Mouse (Mus musculus) intestine, embryonic 15.5 days (tissue): ENCODE measurements at regions not wholly inside any gene's neighbourhood (a gene's known extent, or its start where the extent isn't known, plus 50 kb on each side); places are given as distances from the start of the nearest gene placed in this dataset.
A peak's percentile ranks its signal among the peaks of the same experiment; 100 is the strongest.

Experiments used
- ATAC-seq: fragments of 200-750 bp; cut with Nextera tagmentation; 2 replicates; pipeline ENCODE4 v1.8.0; 2017; ENCODE audit warnings: moderate TSS enrichment, moderate library complexity
- H3K27ac ChIP-seq: fragments of 300-500 bp; sonication (generic); 2 replicates; pipeline ENCODE4 v1.5.1; 2015; ENCODE audit warnings: mild to moderate bottlenecking, inconsistent platforms
- H3K27me3 ChIP-seq: fragments of 300-500 bp; sonication (generic); replicated peaks from 2 replicates; pipeline ENCODE4 v1.6.1; 2015; ENCODE audit warnings: inconsistent platforms
- H3K36me3 ChIP-seq: fragments of 300-500 bp; sonication (generic); 2 replicates; pipeline ENCODE4 v1.6.1; 2015; ENCODE audit warnings: inconsistent platforms
- H3K4me1 ChIP-seq: fragments of 300-500 bp; sonication (generic); replicated peaks from 2 replicates; pipeline ENCODE4 v1.6.1; 2015; ENCODE audit warnings: inconsistent platforms
- H3K4me2 ChIP-seq: fragments of 300-500 bp; sonication (generic); replicated peaks from 2 replicates; pipeline ENCODE4 v1.6.1; 2015; ENCODE audit warnings: mild to moderate bottlenecking, inconsistent platforms
- H3K4me3 ChIP-seq: fragments of 300-500 bp; sonication (generic); replicated peaks from 2 replicates; pipeline ENCODE4 v1.5.1; 2015; ENCODE audit warnings: inconsistent platforms
- H3K9ac ChIP-seq: fragments of 300-500 bp; sonication (generic); 2 replicates; pipeline ENCODE4 v1.6.1; 2015; ENCODE audit warnings: inconsistent platforms
- H3K9me3 ChIP-seq: fragments of 300-500 bp; sonication (generic); 2 replicates; pipeline ENCODE4 v1.6.1; 2016; ENCODE audit warnings: inconsistent platforms
- WGBS: fragments of 180-500 bp; shearing (Covaris S2); methylation state at CpG from one replicate; pipeline ENCODE4 v1.1.7; 2015; 5-methylcytosine and 5-hydroxymethylcytosine counted together

DNA sequence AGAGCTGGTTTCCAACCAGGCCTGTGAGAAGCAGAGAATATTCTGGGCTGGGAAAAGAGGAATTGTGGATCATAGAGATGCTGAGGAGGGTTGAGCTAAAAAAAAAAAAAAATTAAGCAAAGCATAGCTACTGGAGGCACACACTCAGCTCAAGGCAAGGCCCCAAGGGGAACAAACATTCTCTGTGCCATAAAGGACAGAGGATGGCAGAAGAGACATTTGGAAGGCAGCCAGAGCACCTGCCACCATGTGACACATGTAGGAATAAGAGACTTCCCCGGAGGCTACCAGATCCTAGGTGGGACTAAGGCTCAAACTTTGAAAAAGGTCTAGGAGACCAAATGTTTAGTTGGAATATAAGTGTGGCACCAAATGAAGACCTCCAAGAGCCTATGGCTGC is 96.4 kb upstream of the Gm26657 start:
- H3K4me2 ChIP-seq, result no peak overlapping the region
- 80% methylated on average over 1 of the region's 1 CpGs for WGBS

GRCm38 (mm10) chr4:56639709-56640108 is 100.2 kb upstream of the Gm26657 start:
- Histone ChIP-seq H3K4me1 (0 out of 2 replicates have a peak, but pooled peaks cover 4% of the 10 kb centered on the region), H3K9me3 (no peaks in the 10 kb centered on the region), H3K4me3 (no peak overlapping the region), H3K36me3 (no peaks in the 10 kb centered on the region), H3K27me3 (no peaks in the 10 kb centered on the region), H3K9ac (no peak overlapping the region), H3K27ac (no peak overlapping the region), H3K4me2 (no peak overlapping the region)
- ATAC-seq, result 0 out of 2 replicates have a peak, but pooled peaks have one; percentile 39
- WGBS, result 36% methylated on average over 4 of the region's 4 CpGs

More for the DNA sequence above, 96.4 kb upstream of the Gm26657 start:
- no peak overlapping the region for H3K9ac ChIP-seq
- ATAC-seq, result no peak
- no peaks in the 10 kb centered on the region for H3K27me3 ChIP-seq
- no peak overlapping the region for H3K4me3 ChIP-seq
- H3K9me3 ChIP-seq, result no peaks in the 10 kb centered on the region
- H3K36me3 ChIP-seq, result no peaks in the 10 kb centered on the region
- H3K27ac ChIP-seq, result no peak overlapping the region
- H3K4me1 ChIP-seq, result 0 out of 2 replicates have a peak, but pooled peaks cover 4% of the 10 kb centered on the region

DNA sequence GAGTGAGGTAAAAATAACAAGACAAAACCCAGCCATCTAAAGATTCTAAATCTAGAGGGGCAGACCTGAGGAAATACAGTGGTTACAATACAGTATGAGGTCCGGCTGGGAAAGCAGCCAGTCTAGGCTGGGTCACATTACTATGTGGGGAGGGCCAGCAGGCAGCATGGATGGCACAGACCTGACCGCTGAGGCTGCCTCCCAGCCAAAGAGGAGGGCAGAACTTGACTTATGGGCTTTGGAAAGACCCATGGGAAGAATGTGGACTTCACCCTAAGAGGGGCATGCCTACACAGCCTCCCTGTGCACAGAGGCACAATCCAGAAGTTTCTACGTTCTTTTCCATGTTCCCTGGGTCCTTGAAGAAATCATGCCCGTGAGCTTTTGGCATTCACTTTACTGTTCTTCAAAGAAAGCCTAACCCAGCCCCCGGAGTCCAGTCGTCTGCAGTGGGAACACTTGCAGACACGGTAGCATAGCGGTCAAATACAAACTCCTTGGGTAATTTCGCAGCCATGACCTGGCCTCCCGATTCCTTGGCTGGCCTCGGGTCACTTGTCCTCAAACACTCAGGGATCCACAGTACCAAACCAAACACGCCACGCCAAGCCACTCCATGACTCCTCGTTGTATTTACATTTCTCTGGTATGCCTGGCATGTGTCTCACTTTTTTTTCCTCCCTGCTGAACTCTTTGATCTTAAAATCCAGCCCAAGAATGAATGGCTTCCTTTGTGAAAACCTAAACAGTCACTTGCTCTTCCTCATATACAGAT is 101.0 kb upstream of the Gm26657 start:
- Histone ChIP-seq H3K4me3 (no peak overlapping the region), H3K4me2 (no peak overlapping the region), H3K36me3 (no peaks in the 10 kb centered on the region), H3K27ac (no peak overlapping the region), H3K9ac (no peak overlapping the region), H3K27me3 (no peaks in the 10 kb centered on the region), H3K9me3 (no peaks in the 10 kb centered on the region), H3K4me1 (0 out of 2 replicates have a peak, but pooled peaks cover 4% of the 10 kb centered on the region)
- WGBS, result 22% methylated on average over 14 of the region's 14 CpGs
- no peak for ATAC-seq

DNA sequence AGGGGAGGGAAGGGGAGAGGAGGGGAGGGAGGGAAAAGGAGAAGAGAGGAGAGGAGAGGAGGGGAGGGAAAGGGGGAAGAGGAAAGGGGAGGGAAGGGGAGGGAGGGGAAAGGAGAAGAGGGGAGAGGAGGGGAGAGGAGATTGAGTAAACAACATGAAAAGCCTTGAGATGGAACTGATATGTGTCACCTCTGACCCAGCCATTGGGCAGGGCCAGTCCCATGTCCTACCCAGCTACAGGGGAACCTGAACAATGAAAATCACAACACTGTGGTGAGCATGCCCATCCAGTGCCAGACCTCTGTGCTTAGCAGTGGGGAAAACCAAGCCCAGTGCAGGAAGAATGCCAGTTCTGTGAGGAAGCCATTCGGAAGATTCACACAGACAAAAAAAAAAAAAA is 103.6 kb upstream of the Gm26657 start:
- Histone ChIP-seq H3K9me3 (no peaks in the 10 kb centered on the region), H3K9ac (no peak overlapping the region), H3K4me1 (0 out of 2 replicates have a peak, but pooled peaks cover 4% of the 10 kb centered on the region), H3K36me3 (no peaks in the 10 kb centered on the region), H3K4me2 (no peak overlapping the region), H3K4me3 (no peak overlapping the region), H3K27me3 (no peaks in the 10 kb centered on the region), H3K27ac (no peak overlapping the region)
- ATAC-seq, result no peak
- WGBS, result 59% methylated on average over 1 of the region's 1 CpGs

DNA sequence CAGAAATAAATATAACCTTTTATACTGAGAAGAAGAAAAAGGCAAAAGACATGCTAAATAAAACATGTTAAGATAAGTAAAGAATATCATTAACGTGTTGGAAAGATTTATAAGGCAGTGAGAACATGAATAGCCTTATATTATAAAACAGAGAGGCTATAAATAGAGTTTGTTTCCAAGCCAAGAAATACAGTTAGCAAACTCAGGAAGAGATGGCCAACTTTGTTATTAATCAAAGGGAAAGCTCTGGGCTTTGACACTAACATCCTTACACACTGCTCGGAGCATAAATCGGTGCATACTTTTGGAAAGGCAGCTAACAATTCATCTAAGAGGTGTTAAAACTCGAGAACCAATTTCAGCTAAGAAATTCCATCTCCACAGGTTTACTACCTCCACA is 106.3 kb upstream of the Gm26657 start:
- ATAC-seq, result no peak
- H3K4me2 ChIP-seq, result no peak overlapping the region
- H3K4me1 ChIP-seq, result no peaks in the 10 kb centered on the region
- no peak overlapping the region for H3K4me3 ChIP-seq
- WGBS, result 36% methylated on average over 4 of the region's 4 CpGs
- H3K27me3 ChIP-seq, result no peaks in the 10 kb centered on the region
- H3K27ac ChIP-seq, result no peak overlapping the region
- H3K9me3 ChIP-seq, result no peaks in the 10 kb centered on the region
- no peak overlapping the region for H3K9ac ChIP-seq
- no peaks in the 10 kb centered on the region for H3K36me3 ChIP-seq

- Histone ChIP-seq H3K27ac (no peak overlapping the region), H3K9me3 (no peaks in the 10 kb centered on the region), H3K27me3 (no peaks in the 10 kb centered on the region), H3K36me3 (no peaks in the 10 kb centered on the region), H3K4me1 (no peaks in the 10 kb centered on the region), H3K9ac (no peak overlapping the region), H3K4me3 (no peak overlapping the region), H3K4me2 (no peak overlapping the region)
- 63% methylated on average over 6 of the region's 6 CpGs for WGBS
- ATAC-seq, result no peak
Measured at GRCm38 (mm10) chr4:56630251-56630650, 109.6 kb upstream of the Gm26657 start.

- Histone ChIP-seq H3K27me3 (no peaks in the 10 kb centered on the region), H3K4me1 (no peaks in the 10 kb centered on the region), H3K9ac (no peak overlapping the region), H3K4me3 (no peak overlapping the region), H3K36me3 (no peaks in the 10 kb centered on the region), H3K27ac (no peak overlapping the region), H3K9me3 (no peaks in the 10 kb centered on the region), H3K4me2 (no peak overlapping the region)
- 73% methylated on average over 7 of the region's 7 CpGs for WGBS
- no peak for ATAC-seq
Measured at GRCm38 (mm10) chr4:56627206-56627605, 112.7 kb upstream of the Gm26657 start.

DNA sequence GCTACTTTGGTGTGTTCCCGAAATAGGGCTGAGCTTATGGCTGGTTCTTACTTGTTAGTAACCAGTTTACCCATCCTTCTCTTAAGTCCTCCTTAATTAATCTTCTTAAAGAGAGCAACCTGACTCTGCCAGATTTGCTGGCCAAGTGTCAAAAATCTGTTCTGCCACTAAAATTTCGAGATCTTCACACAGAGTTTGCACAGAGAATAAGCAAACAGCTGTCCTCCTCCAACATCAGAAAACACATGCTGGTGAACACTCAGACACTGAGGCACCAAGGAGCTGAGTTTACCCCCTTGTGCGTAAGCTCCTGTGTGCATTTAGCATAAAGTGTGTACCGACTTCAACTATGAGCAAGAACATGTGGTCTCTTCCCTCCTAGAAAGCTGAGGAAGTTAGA is 118.1 kb upstream of the Gm26657 start:
- WGBS, result 79% methylated on average over 4 of the region's 4 CpGs
- Histone ChIP-seq H3K4me3 (no peak overlapping the region), H3K9ac (no peak overlapping the region), H3K27ac (no peak overlapping the region), H3K4me2 (no peak overlapping the region), H3K27me3 (no peaks in the 10 kb centered on the region), H3K4me1 (no peaks in the 10 kb centered on the region), H3K9me3 (no peaks in the 10 kb centered on the region), H3K36me3 (no peaks in the 10 kb centered on the region)
- ATAC-seq, result no peak

DNA sequence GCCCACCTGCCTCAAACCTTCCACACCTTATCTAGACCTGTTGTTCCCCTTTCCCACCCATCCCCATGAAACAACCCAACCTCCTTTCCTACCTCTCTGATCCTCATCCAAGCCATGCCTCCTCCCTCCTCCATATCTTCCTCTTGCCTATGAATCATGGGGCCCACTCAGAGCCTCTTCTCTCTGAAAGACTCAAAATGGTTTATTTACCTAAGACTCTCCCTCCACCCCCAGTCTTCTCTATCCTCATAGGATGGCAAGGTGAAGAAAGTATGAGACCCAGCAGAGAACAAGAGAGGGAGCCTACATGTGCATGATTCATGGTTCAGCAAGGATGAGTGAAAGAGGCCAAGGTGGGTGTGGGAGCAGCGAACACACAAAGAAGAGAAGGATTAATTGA is 118.5 kb upstream of the Gm26657 start:
- Histone ChIP-seq H3K4me2 (no peak overlapping the region), H3K4me3 (no peak overlapping the region), H3K4me1 (no peaks in the 10 kb centered on the region), H3K27me3 (no peaks in the 10 kb centered on the region), H3K36me3 (no peaks in the 10 kb centered on the region), H3K9ac (no peak overlapping the region), H3K9me3 (no peaks in the 10 kb centered on the region), H3K27ac (no peak overlapping the region)
- no peak for ATAC-seq
- 82% methylated on average over 1 of the region's 1 CpGs for WGBS

- H3K9ac ChIP-seq, result no peak overlapping the region
- WGBS, result 88% methylated on average over 7 of the region's 7 CpGs
- ATAC-seq, result no peak
- H3K36me3 ChIP-seq, result no peaks in the 10 kb centered on the region
- H3K27me3 ChIP-seq, result no peaks in the 10 kb centered on the region
- H3K27ac ChIP-seq, result no peak overlapping the region
- no peak overlapping the region for H3K4me3 ChIP-seq
- no peaks in the 10 kb centered on the region for H3K9me3 ChIP-seq
- H3K4me2 ChIP-seq, result no peak overlapping the region
- H3K4me1 ChIP-seq, result no peaks in the 10 kb centered on the region
Measured at GRCm38 (mm10) chr4:56620628-56621027, 119.2 kb upstream of the Gm26657 start.

DNA sequence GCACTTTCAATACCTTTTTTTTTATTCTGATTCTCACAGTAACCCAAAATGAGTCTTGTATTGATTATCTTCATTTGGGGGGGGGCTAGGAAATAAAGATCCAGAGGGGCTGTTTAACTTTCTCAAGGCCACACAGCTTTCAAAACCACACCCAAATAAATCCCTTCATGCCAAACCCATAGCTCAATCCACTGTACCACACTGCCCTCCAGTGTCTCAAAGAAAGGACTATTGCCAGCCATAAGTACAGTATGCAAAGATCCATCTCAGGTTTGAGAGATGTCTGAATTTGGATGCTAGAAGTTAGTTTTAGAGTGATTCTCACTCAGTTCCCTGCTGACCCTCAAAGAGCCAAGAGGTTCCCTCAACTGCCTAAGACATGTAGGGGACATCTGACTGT is 120.1 kb upstream of the Gm26657 start:
- Histone ChIP-seq H3K9ac (no peak overlapping the region), H3K4me3 (no peak overlapping the region), H3K27ac (no peak overlapping the region), H3K4me1 (no peaks in the 10 kb centered on the region), H3K9me3 (no peaks in the 10 kb centered on the region), H3K4me2 (no peak overlapping the region), H3K27me3 (no peaks in the 10 kb centered on the region), H3K36me3 (no peaks in the 10 kb centered on the region)
- no peak for ATAC-seq

DNA sequence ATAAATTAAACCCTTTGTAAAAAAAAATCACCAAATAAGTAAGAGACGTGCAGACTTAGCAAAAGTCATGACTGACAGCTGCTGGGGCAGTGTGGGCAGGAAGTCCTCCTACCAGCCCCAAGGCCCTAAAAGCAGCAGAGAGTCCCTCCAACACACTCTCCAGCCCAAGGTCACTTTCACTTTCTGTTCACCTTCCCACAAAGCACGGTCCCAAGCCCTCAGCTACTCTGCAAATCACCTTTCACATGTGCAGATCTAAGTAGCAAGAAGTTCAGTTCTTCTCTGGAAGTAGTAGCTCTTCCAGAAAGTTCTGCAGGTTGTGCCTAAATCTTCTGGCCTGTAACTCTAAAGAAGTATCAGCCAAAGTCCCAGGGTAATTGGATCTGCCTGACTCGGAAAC is 120.8 kb upstream of the Gm26657 start:
- WGBS, result 73% methylated on average over 3 of the region's 3 CpGs
- no peaks in the 10 kb centered on the region for H3K27me3 ChIP-seq
- no peaks in the 10 kb centered on the region for H3K9me3 ChIP-seq
- H3K4me2 ChIP-seq, result no peak overlapping the region
- H3K4me3 ChIP-seq, result no peak overlapping the region
- H3K27ac ChIP-seq, result no peak overlapping the region
- H3K4me1 ChIP-seq, result no peaks in the 10 kb centered on the region
- no peak overlapping the region for H3K9ac ChIP-seq
- no peaks in the 10 kb centered on the region for H3K36me3 ChIP-seq
- ATAC-seq, result no peak

DNA sequence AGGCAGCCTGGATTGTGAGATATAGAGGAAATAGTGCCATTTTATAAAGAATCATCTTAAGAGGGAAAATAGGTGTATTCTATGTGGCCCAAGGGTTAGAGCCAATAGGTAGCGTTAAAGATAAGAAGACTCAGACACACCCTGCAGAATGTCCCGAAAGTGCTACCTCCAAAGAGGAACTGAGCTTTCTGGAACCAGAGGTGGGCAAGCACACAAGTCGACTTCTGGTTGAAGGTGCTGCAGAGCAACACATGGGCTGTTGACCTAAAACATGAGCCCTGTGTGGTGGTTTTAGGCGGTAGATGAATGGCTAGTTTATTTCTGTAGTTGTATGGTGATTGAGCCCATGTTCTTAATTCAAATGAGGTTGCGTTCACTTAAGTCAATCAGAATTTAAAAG is 121.4 kb upstream of the Gm26657 start:
- no peak overlapping the region for H3K9ac ChIP-seq
- no peaks in the 10 kb centered on the region for H3K36me3 ChIP-seq
- WGBS, result 90% methylated on average over 5 of the region's 5 CpGs
- no peaks in the 10 kb centered on the region for H3K27me3 ChIP-seq
- H3K27ac ChIP-seq, result no peak overlapping the region
- ATAC-seq, result no peak
- H3K4me1 ChIP-seq, result no peaks in the 10 kb centered on the region
- H3K4me2 ChIP-seq, result no peak overlapping the region
- H3K4me3 ChIP-seq, result no peak overlapping the region
- H3K9me3 ChIP-seq, result no peaks in the 10 kb centered on the region
